Mouse (Mus musculus): Measurements from ENCODE around the gene Fabp3.
A peak's percentile ranks its signal among the peaks of the same experiment; 100 is the strongest.

Gene Fabp3

DNA sequence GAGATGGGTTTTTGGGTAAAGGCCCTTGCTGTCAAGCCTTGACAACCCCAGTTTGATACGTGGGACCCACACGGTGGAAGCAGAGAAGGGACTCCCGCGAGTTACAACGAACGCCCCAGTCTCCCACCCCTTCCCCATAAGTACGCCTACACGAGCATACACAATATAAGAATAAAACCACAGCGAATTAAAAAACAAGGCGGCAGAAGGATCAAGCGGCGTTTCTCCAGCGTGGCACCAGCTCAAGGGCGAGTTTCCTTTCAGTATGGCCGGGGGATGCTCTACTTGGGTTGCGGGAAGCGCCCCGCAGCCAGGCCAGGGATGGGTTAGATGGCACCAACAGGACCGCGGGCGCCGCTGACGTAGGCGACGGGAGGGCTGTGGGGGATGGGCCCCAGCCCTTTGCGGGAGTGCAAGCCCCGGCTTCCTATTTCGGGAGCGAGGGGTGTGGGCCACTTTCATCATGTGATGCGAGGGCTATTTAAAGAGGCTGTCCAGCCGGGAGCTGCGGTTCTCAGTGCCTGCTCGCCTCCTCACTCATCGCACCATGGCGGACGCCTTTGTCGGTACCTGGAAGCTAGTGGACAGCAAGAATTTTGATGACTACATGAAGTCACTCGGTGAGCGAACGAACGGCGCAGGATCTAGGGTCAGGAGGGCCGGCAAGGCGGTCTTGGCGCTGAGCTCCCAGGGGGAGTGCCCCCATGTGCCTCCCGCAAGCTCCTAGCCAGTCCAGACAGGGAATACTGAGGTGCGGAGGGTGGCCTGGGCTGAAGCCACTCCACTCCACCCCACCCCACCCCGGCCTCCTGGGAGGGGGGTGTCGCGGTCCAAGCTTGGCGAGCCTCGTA is at the start of gene Fabp3, which contains the start of gene Gm10570:
TSS of gene Fabp3 (plus strand) at position 365 of the 851 bp plus-strand sequence.
TSS of gene Gm10570 (minus strand) at position 444 of the 851 bp plus-strand sequence.
- no peak for DNase-seq

DNA sequence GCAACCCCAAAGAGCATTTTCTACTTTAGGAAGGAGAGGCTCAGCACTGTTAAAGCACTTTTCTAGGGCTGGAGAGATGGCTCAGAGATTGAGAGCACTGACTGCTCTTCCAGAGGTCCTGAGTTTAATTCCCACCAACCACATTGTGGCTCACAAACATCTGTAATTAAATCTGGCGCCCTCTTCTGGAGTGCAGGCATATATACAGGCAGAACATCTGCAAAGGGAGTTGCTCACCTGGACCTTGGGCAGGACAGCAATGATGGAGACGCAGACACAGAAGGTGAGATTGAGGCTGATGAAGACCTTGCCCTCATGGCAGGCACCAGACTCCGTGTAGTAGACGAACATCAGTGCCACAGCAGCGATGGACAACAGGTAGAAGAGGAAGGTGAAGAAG is 48.0 kb upstream of the Fabp3 start:
- DNase-seq, result no peak

DNA sequence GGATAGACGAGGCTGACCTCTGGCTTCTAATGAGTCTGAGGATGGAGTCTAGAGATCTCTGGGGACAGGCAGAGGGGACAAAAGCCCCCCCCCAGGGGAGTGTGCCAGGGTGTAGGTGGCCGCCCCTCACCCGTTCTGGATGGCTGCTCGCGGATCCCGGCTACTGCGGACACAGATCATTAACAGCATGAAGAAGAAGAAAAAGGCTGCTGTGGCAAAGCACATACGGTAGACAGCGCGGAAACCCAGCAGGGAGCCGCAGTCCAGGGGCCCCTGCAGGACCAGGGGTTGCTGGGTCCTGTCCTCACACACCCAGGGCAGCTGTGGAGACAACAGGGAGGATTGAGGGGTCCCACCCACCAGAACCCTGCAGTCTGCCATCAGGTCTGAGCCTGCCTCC is 44.3 kb upstream of the Fabp3 start:
- DNase-seq, result no peak

DNA sequence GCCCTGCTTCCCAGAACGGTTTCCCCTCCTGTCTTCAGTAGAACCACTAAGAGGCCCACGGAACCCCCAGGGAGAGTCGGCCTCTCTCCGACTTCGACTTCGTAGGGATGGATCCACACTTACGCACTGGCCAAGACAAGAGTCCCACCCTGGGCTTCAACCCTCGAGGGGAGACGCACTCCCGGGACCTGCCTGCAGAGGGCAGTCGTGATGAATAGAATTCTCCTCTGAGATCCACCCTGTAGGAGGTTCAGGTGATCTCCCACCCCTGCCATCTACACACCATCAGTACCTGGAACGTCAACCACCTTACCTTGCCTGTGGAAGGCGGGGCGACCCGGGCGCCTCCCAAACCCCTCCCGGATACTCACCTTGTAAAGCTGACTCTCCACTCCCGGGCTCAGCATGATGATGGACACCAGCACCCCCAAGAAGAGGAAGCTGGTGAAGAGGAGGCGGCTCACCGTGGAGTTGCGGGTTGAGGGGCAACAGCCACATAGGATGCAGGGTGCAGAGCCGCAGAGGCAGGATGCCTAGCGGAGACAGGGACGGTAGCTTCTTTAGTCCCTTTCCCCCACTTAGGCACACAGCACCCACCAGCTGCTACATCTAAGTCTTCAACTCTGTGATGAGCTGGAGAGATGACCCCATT is 43.6 kb upstream of the Fabp3 start:
- DNase-seq, result peak; percentile 51

DNA sequence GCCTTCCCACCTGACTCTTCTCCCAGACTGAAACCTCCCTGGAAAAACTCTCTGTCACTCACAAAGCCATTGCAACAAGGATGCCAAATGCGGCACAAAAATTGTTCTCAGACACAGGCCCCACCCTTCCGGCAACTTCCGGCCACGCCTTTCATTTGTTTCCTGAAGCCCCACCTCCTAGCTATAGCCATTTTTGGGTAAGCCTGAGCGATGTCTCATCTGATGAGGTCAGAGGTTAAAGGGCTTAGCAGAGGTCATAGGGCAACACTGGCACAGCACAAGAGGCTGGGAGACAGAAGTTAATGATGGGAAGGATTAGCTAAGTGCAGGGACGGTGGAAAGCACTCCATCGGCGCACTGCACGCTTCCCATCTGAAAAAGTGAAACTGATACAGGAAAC is 41.8 kb upstream of the Fabp3 start:
- DNase-seq, result no peak

DNA sequence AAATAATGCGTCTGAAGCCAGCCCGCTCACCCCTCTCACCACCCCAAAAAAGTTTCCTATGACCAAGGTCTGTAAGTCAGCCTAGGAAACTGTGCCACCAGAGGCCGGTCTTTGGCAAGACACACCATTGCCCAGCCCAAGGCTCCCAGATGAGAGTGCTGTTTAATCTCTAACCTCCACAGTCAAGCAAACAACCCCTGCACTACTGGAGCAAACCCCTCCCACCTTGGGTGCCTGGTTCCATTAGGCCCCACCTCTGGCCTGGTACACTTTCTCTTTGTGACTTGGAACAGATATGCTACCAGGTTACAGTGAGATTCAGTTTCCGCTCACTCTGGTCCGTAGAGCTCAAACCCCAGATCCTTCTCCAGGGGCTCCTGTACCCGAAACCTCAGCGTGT is 41.3 kb upstream of the Fabp3 start:
- no peak for DNase-seq

DNA sequence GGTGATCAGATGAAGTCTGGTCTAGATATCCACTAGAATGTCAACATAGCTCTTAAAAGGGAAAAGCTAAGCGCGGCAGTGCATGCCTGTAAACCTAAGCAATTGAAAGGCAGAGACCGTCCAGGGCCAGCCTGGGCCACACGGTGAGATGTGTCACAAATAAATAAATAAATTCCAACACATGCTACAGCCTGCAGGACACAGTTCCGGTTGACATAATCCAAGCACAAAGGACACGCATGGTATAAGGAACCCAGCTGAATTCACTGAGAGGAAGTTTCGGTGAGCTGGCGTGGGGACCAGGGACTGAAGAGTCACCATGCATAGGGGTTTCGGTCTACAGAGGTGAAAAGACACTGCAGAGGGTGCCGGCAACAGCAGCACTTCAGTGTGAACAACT is 39.7 kb upstream of the Fabp3 start:
- no peak for DNase-seq

DNA sequence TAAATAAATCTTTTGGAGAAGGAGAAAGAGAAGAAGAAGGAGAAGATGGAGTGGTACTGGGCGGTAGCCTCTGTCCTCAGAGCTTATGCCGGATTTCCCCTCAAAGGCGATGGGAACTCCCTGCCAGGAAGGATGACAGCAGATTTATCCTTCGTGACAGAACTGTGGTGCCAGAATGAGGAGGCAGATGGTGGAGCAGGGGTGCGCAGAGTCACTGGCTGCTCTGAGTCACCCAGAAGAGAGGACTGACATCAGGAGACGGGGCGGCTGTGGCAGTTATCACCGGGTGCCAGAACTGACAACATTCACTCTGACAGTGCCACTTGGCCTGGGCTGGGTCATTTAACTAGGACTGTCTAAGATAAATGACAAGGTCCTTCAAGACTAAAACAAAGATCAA is 38.3 kb upstream of the Fabp3 start:
- no peak for DNase-seq

DNA sequence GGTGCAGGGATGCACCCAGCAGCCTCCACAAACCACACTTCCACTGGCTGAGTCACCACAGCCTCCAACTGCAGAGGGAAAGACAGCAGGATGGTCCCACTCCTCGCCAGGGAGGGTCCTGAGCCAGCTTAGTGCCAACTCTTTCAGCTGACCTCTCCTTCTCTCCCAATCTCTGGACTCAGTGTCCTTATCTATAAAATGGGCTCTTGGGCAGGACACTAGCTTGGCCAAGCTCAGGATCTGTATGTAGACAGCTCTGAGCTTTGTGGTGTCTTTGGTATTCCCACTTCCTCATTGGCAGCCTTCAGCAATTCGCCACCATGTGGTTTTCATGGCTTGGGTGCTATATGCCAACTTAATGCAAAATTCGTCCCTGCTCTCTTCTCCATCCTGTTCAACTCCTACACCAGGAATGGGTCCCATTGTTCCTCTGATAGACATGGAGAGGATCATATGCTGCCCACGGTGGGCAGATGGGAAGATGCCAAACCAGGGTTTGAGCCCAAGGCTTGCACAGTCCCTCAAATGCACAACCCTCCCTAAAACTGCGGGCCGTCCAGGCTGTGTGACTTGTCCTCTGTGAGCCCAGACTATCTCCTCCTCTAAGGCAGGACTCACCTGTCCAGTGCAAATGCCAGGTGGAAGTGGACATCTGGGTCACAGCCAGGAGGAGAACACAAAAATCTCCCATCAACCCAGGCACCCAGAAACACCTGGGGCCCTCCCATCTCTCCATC is 37.6 kb upstream of the Fabp3 start:
- DNase-seq, result no peak

DNA sequence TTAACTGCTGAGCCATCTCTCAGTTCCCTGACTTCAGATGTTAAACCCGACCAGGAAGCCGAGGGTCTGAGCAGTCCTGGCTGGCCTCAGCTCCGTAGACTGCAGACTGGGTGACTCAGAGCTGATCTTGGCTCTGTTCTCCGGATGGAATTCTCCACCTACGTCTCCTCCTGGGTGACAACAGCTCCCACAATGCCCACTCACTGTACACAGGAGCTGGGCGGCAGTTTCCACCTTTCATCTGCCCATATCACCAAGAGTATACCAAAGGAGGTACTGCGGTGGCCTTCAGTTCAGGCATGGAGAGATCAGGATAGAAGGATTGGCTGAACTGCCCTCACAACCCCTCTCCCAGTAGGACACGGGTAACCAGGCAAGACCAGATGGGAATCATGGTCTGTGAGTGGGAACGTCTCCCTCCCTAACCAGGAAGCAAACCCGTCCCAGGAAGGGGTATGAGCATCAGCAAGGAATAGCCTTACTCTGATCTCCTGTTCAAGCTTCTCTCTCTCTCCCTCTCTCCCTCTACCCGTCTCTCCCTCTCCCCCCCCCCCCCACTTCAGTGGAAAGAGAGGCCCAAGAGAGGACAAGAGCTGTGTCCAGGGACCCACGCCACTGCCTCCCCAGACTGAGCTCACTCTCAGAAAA is 34.6 kb upstream of the Fabp3 start:
- DNase-seq, result no peak

DNA sequence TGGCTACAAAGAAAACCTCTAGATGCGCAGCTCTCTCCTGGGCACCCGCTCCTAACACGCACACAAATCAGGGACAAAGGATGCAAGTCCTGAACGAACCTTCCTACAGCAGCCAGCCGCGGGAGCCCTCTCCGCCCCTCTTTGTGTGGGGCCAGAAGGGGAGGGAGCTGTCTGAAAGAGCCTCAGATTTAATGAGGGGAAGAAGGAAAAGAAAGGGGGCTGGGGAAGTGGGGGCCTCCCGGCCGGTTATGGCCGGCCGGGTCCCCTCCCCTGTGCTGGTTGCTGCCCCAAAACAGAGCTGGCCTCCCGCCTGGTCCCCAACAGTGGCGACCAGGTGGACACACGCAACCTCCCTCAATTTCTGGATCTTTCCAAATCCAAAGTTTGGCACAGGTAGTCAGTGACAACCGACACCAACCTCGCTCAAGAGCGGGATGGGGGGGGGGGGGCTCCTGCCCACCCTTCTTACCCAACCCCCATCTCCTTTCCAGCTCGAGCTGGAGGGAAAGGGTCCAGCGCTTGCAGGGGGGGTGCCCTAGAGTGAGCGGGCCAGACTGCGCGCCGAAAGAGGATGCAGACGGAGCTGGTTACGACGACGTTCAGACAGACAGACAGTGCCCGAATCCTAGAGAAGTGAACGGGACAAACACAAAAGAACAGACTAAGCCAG is 33.9 kb upstream of the Fabp3 start:
- no peak for DNase-seq

DNA sequence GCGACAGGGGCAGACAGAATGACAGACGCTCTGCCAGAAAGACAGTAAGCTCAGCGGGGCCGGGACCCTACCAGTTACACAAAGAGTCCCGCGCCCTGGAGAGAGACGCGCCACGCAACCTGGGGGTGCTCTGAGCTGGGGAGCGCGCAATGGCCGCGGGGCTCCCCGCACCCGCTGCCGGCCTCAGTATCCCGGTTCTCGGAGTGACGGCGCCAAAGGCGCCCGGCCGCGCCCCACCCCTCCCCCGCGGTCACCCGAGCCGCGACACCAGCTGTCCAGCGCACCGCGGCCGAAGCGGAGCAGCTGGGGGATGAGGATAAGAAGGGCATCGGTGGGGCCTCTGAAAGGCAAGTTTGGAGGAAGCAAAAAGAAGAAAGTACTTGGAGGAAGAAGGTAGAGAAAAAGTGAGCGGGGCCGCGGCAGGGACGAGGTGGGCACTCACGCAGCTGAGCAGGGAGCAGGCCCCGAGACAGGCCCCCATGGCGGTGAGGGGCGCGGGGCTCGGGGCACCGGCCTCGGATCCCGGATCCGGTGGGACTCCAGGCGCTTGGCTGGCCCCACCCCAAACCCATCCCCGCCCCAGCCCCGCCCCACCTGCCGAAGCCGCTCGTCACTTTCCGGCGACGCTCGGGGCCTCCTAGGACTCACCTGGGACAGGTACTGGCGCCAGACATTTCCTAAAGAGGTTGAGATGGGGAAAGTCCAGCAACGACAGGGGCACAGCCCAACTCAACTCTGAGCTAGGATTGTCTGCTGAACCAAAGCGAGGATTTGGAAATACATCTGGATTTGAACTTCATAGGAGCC is 33.2 kb upstream of the Fabp3 start:
- DNase-seq, result no peak

DNA sequence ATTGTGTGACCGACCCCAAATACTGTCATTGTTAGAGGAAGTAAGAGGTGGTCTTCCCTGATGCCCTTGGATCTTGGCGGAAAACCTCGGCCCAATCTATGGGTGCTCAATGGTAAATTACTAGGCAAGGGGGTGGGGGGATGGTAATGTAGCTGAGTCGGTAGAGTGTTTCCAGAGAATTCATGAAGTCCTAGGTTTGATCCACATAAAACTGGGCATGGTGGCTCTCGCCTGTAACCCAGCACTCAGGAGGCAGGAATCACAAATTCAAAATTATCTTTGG is 32.6 kb upstream of the Fabp3 start:
- no peak for DNase-seq

DNA sequence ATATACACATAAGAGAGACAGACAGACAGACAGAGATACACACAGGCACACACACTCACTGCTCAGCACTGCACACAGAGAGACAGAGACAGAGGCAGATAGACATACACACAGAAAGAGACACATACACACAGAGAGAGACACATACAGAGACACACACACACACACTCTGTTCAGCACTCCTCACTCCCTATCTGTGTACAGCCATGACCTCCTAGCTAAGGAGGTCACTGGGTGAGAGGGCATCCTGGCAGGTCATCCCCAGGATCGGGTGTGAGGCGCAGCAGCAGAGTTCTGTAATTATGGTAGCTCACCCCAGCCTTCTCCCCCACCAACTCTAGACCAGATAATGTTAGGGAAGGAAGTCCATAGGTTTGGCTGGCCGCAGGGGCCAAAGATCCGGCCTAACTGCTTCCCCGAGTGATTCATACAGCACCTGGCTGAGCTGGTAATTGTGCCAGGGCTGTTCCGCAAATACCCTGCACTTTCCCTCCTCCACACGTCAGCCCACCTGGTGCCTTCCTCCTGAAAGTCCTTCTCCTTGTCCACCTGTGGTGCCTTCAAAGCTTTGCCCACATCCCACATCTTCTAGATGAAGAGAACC is 31.7 kb upstream of the Fabp3 start:
- DNase-seq, result no peak

DNA sequence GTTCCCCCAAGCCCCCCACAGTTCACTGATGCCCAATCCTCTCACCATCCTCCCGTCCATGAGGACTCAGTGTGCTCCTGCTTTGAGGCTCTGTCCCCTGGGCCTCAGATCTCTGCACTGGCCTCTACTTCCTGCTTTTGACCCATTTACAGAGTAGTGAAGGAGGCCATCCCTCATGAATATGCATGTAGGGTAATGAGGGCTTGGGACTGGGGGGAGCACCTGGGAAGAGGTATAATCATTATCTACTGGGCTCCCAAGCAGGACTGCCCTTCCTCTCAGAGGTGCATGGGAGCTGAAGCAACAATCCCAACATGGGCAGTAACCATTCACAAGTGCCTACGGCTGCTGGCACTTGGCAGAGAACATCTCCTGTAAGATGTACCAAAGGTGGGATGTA is 29.3 kb upstream of the Fabp3 start, which contains the start of gene Serinc2:
TSS of gene Serinc2 (minus strand) at position 101 of the 400 bp plus-strand sequence.
- DNase-seq, result no peak

DNA sequence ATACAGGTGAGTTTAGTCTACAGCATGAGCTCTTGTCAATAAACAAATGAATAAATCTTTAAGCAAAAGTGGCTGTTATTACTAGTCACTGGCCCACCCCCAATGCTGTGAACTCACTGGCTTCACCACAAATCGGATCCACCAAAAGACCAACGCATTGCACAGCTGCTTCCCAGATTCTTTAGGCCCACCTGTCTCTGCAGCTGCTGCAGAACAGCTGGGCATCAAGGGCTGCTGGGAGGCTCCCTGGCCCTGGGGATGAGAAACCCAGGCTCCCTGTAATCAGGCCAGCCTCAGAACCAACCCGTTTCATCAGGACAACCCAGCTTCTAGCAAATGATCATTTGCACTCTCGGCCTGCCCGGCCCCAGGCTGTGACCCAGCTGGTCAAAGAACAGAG is 25.5 kb upstream of the Fabp3 start:
- no peak for DNase-seq

DNA sequence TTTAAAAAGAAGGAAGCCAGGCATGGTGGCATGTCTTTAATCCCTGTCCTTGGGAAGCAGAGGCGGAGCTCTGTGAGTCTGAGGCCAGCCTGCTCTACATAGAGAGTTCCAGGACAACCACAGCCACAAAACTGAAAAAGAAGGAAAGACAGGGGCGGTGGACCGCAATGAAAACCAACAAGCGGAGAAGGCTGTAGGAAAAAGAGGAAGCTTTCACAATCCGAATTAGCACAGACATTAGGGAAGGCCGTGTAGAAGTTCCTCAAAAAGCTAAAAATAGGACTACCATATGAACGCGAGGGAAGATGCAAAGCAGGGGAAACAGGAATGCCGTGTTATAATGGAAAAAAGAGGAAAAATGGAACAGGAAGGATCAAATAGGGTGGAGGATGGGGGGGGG is 24.6 kb upstream of the Fabp3 start:
- no peak for DNase-seq

DNA sequence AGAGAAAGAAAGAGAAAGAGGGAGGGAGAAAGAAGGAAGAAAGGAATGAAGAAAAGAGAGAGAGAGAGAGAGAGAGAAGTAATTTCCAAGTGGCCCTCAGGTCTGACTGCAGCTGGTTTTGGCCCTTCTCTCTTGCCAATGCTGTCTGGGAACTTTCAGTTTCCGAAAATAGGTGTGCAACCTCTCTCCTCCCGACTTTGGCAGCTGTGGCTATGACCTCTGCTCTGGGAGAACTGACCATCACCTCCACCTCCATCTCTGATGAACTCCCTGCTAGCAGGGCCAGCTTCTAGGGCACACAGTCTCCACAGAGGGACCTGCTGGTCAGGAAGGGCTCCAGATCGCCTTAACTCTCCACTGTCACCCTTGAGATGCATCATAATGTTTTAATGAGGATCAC is 21.9 kb upstream of the Fabp3 start:
- no peak for DNase-seq

DNA sequence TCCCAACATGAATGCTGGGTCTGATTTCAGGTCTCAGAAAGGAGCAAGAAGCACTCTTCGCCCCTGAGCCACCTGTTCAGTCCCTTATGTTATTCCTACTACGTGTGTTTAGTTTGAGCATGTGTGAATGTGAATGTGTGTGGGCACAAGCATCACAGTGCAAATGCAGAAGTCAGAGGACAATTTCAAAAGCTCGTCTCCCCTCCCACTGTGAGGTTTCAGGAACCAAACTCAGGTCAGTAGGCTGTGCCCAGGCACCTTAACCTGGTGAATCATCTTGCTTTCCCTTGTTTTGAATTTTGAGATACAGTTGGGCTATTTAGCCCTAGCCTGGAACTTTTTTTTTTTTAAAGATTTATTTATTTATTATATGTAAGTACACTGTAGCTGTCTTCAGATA is 18.6 kb upstream of the Fabp3 start:
- no peak for DNase-seq

DNA sequence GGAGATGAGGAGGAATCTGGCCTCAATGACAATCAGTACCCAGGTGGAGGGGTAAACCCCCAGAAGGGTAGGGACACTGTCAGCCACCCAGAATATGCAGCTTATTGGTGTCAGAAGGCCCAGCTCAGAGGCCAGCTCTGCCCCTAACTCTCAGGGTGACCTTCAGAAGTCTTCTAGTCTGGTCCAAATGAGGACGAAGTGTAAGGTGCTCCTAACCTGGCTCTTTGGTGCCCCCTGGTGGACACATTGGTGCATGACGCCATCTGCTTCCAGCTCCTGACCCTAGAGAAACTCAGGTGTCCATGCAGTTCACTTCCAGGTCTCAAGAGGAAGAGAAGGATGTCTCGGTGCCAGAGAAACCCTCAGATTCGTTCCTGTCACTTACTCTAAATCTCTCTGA is 16.1 kb upstream of the Fabp3 start:
- peak; percentile 41 to 63 for DNase-seq

DNA sequence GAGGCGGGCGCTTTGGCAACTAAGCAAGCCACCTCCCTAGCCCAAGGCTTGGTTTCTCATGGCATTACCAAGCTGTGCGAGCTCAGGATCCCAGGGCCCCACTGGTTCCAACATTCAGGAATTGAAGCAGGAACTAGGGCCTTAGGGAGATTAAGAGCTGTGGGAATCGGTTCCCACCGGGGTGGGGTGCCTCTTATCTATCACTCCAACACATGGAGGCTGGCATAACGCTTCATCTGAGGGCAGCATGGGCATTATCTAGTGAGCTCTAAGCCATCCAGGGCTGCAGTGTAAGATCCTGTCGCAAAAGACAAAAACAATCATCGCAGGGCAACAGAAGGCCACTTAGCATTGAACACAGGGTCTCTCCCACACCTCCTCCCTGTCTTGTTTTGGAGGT is 13.9 kb upstream of the Fabp3 start:
- DNase-seq, result no peak

All from thymus, postnatal 36 days (tissue).